Mouse (Mus musculus): ENCODE measurements around the gene 1700017N19Rik. TPM values are rescaled to one million over a fixed set of nuclear protein-coding genes. Genes with fewer than 3 reads are reported as not detected.

1700017N19Rik gene
- polyA plus RNA-seq, 1 experiment from 2014 or later = not detected

DNA sequence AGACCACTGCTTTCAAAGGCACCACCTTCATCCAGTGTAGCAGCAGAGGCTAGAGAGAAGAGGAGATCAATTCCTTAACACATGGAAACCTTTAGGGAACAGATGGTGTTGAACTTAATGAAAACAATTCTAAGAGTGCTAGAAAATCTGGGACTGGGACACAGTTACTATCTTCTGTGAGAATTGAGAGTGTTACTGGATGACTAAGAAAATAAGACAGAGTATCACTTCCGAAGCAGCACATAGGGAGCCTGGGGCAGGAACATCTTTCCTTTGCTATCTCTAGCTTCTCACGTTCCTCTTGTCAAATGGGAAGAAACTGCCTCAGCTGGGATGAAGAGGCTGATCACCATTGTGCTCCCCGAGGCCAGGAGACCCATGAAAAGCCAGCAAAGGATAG, 52.6 kb downstream of the 1700017N19Rik start:
- Histone ChIP-seq H3K27ac (ENCODE audit: low read depth, low read length) (no peak overlapping the region), H3K4me1 (ENCODE audit: control insufficient read depth, insufficient read depth, low read length) (no peaks in the 10 kb centered on the region), H3K36me3 (ENCODE audit: control insufficient read depth, insufficient read depth, low read length) (no peaks in the 10 kb centered on the region), H3K27me3 (ENCODE audit: control insufficient read depth, insufficient read depth, low read length) (no peaks in the 10 kb centered on the region), H3K9me3 (ENCODE audit: control insufficient read depth, low read length) (no peaks in the 10 kb centered on the region), H3K9ac (ENCODE audit: low read length) (no peak overlapping the region), H3K4me2 (no peak overlapping the region), H3K4me3 (ENCODE audit: low read depth, low read length) (no peak overlapping the region)
- ATAC-seq (ENCODE audit: low FRiP score) = no peak
- DNase-seq (ENCODE audit: low spot score, missing footprints) = no peak
- 69% methylated on average over 3 of the region's 3 CpGs for WGBS

DNA sequence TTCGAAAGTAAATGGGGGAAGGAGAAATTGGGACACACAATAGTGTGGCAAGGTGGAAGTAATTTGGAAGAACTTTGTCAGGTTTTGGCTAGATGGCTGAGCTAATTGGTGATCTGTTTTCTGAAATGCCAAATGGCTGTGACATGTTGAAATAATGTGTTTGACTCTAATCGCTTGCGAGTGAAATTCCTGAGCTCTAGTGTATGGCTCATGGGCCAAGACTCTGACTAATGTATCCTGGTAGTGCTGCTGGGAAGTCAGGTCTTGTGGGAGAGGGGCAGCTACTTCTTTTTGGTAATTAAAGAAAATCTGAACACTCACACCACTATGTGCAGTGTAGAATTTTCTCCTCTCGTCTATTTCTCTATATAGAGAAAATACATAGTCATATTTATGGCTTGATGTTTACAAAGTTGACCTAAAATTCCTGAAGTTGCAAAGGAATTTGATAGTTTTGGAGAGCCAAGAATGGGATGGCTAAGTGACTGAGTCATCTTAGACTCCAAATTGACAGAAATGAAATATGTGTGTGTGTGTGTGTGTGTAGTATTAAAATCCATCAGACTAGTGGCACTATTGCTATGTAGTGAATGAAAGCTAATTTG, 55.1 kb downstream of the 1700017N19Rik start:
- Histone ChIP-seq H3K4me2 (no peak overlapping the region), H3K9me3 (ENCODE audit: control insufficient read depth, low read length) (no peaks in the 10 kb centered on the region), H3K9ac (ENCODE audit: low read length) (no peak overlapping the region), H3K4me1 (ENCODE audit: control insufficient read depth, insufficient read depth, low read length) (no peaks in the 10 kb centered on the region), H3K4me3 (ENCODE audit: low read depth, low read length) (no peak overlapping the region), H3K27me3 (ENCODE audit: control insufficient read depth, insufficient read depth, low read length) (no peaks in the 10 kb centered on the region), H3K27ac (ENCODE audit: low read depth, low read length) (no peak overlapping the region), H3K36me3 (ENCODE audit: control insufficient read depth, insufficient read depth, low read length) (no peaks in the 10 kb centered on the region)
- ATAC-seq (ENCODE audit: low FRiP score) (no peak), DNase-seq (ENCODE audit: low spot score, missing footprints) (no peak)
- WGBS = 95% methylated on average over 4 of the region's 4 CpGs

DNA sequence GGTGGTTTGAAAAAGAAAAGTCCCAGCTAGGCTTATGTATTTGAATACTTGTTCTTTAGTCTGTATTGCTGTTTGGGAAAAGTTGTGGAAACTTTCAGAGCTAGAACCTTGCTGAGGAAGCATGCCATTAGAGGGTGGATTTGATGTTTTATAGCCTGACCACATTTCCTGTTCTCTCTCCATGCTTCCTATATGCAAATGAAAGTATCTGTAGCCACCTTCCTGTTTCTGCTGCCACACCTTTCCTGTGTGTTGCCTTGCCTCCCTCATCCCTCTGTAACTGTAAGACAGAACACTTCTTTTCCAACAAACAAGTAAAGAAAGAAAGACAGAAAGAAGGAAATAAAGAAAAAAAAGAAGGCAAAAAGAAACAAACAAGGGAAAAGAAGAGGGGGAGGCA, 63.9 kb downstream of the 1700017N19Rik start:
- no peak for ATAC-seq (ENCODE audit: low FRiP score)

DNA sequence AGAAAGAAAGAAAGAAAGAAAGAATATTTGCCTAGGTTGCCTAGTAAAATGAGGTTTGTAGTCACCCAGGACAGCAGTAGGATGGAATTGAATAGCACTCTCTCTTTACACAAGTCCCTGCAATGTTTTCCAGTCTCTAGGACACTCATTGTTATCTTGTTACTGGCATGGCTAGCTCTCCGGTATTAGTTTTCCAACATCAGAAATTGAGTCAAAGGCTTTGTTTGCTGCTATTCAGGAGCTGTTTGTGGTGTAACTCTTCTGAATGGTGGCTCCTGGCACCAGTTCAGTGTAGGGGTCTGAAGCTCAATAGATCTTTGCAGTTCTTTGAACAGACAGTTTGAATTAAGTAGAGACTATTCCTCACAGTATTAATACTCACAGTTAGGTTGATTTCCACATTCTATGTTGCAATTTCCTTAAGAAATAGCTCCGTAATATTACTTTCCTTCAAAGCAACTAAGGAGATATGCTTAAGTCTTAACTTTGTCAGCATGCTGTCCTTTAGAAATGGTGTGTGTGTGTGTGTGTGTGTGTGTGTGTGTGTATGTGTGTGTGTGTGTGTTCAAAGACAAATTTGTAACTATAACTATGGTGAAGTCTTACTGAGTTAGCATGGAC, 71.8 kb downstream of the 1700017N19Rik start:
- H3K27ac ChIP-seq (ENCODE audit: low read depth, low read length) = no peak overlapping the region
- no peak overlapping the region for H3K4me2 ChIP-seq
- no peak for DNase-seq (ENCODE audit: low spot score, missing footprints)
- H3K9ac ChIP-seq (ENCODE audit: low read length) = no peak overlapping the region
- no peak overlapping the region for H3K4me3 ChIP-seq (ENCODE audit: low read depth, low read length)
- no peaks in the 10 kb centered on the region for H3K9me3 ChIP-seq (ENCODE audit: control insufficient read depth, low read length)
- no peaks in the 10 kb centered on the region for H3K27me3 ChIP-seq (ENCODE audit: control insufficient read depth, insufficient read depth, low read length)
- no peaks in the 10 kb centered on the region for H3K36me3 ChIP-seq (ENCODE audit: control insufficient read depth, insufficient read depth, low read length)
- WGBS = 61% methylated on average over 2 of the region's 2 CpGs
- no peaks in the 10 kb centered on the region for H3K4me1 ChIP-seq (ENCODE audit: control insufficient read depth, insufficient read depth, low read length)
- no peak for ATAC-seq (ENCODE audit: low FRiP score)

More for the DNA sequence above, 63.9 kb downstream of the 1700017N19Rik start:
- H3K9ac ChIP-seq (ENCODE audit: low read length) = no peak overlapping the region
- H3K9me3 ChIP-seq (ENCODE audit: control insufficient read depth, low read length) = no peaks in the 10 kb centered on the region
- H3K4me3 ChIP-seq (ENCODE audit: low read depth, low read length) = no peak overlapping the region
- DNase-seq (ENCODE audit: low spot score, missing footprints) = no peak
- H3K27ac ChIP-seq (ENCODE audit: low read depth, low read length) = no peak overlapping the region
- H3K4me2 ChIP-seq = no peak overlapping the region
- H3K36me3 ChIP-seq (ENCODE audit: control insufficient read depth, insufficient read depth, low read length) = no peaks in the 10 kb centered on the region
- H3K4me1 ChIP-seq (ENCODE audit: control insufficient read depth, insufficient read depth, low read length) = no peaks in the 10 kb centered on the region
- no peaks in the 10 kb centered on the region for H3K27me3 ChIP-seq (ENCODE audit: control insufficient read depth, insufficient read depth, low read length)

Other genes with a start within 250 kb of the 1700017N19Rik start
- not detected in 2 replicates for gene Gm4302, start 249.6 kb upstream of the 1700017N19Rik start, polyA plus RNA-seq (2014; fragmentation: Nextera tagmentation; extraction: Ambion mirVana)
- gene Gm4303, start 244.5 kb upstream of the 1700017N19Rik start, polyA plus RNA-seq (2014; fragmentation: Nextera tagmentation; extraction: Ambion mirVana) = not detected in 2 replicates
- gene Gm4305, start 239.4 kb upstream of the 1700017N19Rik start, polyA plus RNA-seq (2014; fragmentation: Nextera tagmentation; extraction: Ambion mirVana) = not detected in 2 replicates
- not detected in 2 replicates for gene Gm4307, start 229.1 kb upstream of the 1700017N19Rik start, polyA plus RNA-seq (2014; fragmentation: Nextera tagmentation; extraction: Ambion mirVana)
- gene Gm4312, start 207.9 kb upstream of the 1700017N19Rik start, polyA plus RNA-seq (2014; fragmentation: Nextera tagmentation; extraction: Ambion mirVana) = not detected in 2 replicates
- 18.7 and 20.4 TPM in 2 replicates for gene Tmtc3, start 103.1 kb upstream of the 1700017N19Rik start, polyA plus RNA-seq (2014; fragmentation: Nextera tagmentation; extraction: Ambion mirVana)
- 7.6 and 7.7 TPM in 2 replicates for gene Cep290, start 102.9 kb upstream of the 1700017N19Rik start, polyA plus RNA-seq (2014; fragmentation: Nextera tagmentation; extraction: Ambion mirVana)
- 13.7 and 15.4 TPM in 2 replicates for gene 4930430F08Rik, start 61 bp upstream of the 1700017N19Rik start, polyA plus RNA-seq (2014; fragmentation: Nextera tagmentation; extraction: Ambion mirVana)

Data from midbrain, embryonic 11.5 days (tissue).